Mouse (Mus musculus): ENCODE results near the gene Cst8. TPM values are rescaled to one million over a fixed set of nuclear protein-coding genes. Genes with fewer than 3 reads are reported as not detected.
A peak's percentile ranks its signal among the peaks of the same experiment; 100 is the strongest.

Cst8 gene
- polyA plus RNA-seq, 1 experiment from 2014 or later, result not detected

GRCm38 (mm10) chr2:148806696-148807095, 8.1 kb downstream of the Cst8 start:
- Histone ChIP-seq H3K4me2 (ENCODE audit: low read length) (no peak overlapping the region), H3K4me1 (replicated peaks; ENCODE audit: control insufficient read depth, insufficient read depth, low read length) (no peaks in the 10 kb centered on the region), H3K9ac (replicated peaks; ENCODE audit: low read depth, low read length) (no peak overlapping the region), H3K9me3 (ENCODE audit: control insufficient read depth, low read length) (no peaks in the 10 kb centered on the region), H3K27me3 (replicated peaks; ENCODE audit: control insufficient read depth, insufficient read depth, low read length) (no peaks in the 10 kb centered on the region), H3K36me3 (ENCODE audit: control insufficient read depth, insufficient read depth) (no peaks in the 10 kb centered on the region), H3K27ac (ENCODE audit: low read length) (no peak overlapping the region), H3K4me3 (replicated peaks; ENCODE audit: low read length) (no peak overlapping the region)
- no peak for ATAC-seq
- WGBS, result 79% methylated on average over 6 of the region's 6 CpGs

GRCm38 (mm10) chr2:148819909-148820308, 21.3 kb downstream of the Cst8 start, which contains the start of gene Cst13:
Gene Cst13, plus strand, starts transcription at chr2:148820081.
- Histone ChIP-seq H3K4me1 (replicated peaks; ENCODE audit: control insufficient read depth, insufficient read depth, low read length) (no peaks in the 10 kb centered on the region), H3K9ac (replicated peaks; ENCODE audit: low read depth, low read length) (no peak within 1 kb of the TSS), H3K4me3 (replicated peaks; ENCODE audit: low read length) (no peak within 1 kb of the TSS), H3K27ac (ENCODE audit: low read length) (no peak within 1 kb of the TSS), H3K9me3 (ENCODE audit: control insufficient read depth, low read length) (no peaks in the 10 kb centered on the region), H3K4me2 (ENCODE audit: low read length) (no peak within 1 kb of the TSS), H3K36me3 (ENCODE audit: control insufficient read depth, insufficient read depth) (no peaks in the 10 kb centered on the region), H3K27me3 (replicated peaks; ENCODE audit: control insufficient read depth, insufficient read depth, low read length) (no peaks in the 10 kb centered on the region)
- ATAC-seq, result no peak

GRCm38 (mm10) chr2:148825986-148826385, 27.4 kb downstream of the Cst8 start:
- Histone ChIP-seq H3K36me3 (ENCODE audit: control insufficient read depth, insufficient read depth) (no peaks in the 10 kb centered on the region), H3K4me1 (replicated peaks; ENCODE audit: control insufficient read depth, insufficient read depth, low read length) (no peaks in the 10 kb centered on the region), H3K4me3 (replicated peaks; ENCODE audit: low read length) (no peak overlapping the region), H3K4me2 (ENCODE audit: low read length) (no peak overlapping the region), H3K27me3 (replicated peaks; ENCODE audit: control insufficient read depth, insufficient read depth, low read length) (no peaks in the 10 kb centered on the region), H3K27ac (ENCODE audit: low read length) (no peak overlapping the region), H3K9ac (replicated peaks; ENCODE audit: low read depth, low read length) (no peak overlapping the region), H3K9me3 (ENCODE audit: control insufficient read depth, low read length) (no peaks in the 10 kb centered on the region)
- ATAC-seq, result no peak
- WGBS, result 85% methylated on average over 1 of the region's 1 CpGs

GRCm38 (mm10) chr2:148834912-148835311, 36.3 kb downstream of the Cst8 start, which contains the start of gene Cst9:
Gene Cst9, plus strand, starts transcription at chr2:148835147.
- Histone ChIP-seq H3K9me3 (ENCODE audit: control insufficient read depth, low read length) (no peaks in the 10 kb centered on the region), H3K4me1 (replicated peaks; ENCODE audit: control insufficient read depth, insufficient read depth, low read length) (no peaks in the 10 kb centered on the region), H3K27ac (ENCODE audit: low read length) (no peak within 1 kb of the TSS), H3K36me3 (ENCODE audit: control insufficient read depth, insufficient read depth) (no peaks in the 10 kb centered on the region), H3K27me3 (replicated peaks; ENCODE audit: control insufficient read depth, insufficient read depth, low read length) (no peaks in the 10 kb centered on the region), H3K4me3 (replicated peaks; ENCODE audit: low read length) (no peak within 1 kb of the TSS), H3K9ac (replicated peaks; ENCODE audit: low read depth, low read length) (no peak within 1 kb of the TSS), H3K4me2 (ENCODE audit: low read length) (no peak within 1 kb of the TSS)
- no peak for ATAC-seq
- WGBS, result 82% methylated on average over 4 of the region's 4 CpGs

- no peak overlapping the region for H3K4me2 ChIP-seq (ENCODE audit: low read length)
- no peak overlapping the region for H3K4me3 ChIP-seq (replicated peaks; ENCODE audit: low read length)
- no peaks in the 10 kb centered on the region for H3K27me3 ChIP-seq (replicated peaks; ENCODE audit: control insufficient read depth, insufficient read depth, low read length)
- 91% methylated on average over 5 of the region's 5 CpGs for WGBS
- no peaks in the 10 kb centered on the region for H3K36me3 ChIP-seq (ENCODE audit: control insufficient read depth, insufficient read depth)
- no peaks in the 10 kb centered on the region for H3K9me3 ChIP-seq (ENCODE audit: control insufficient read depth, low read length)
- no peak overlapping the region for H3K9ac ChIP-seq (replicated peaks; ENCODE audit: low read depth, low read length)
- ATAC-seq, result no peak
- H3K4me1 ChIP-seq (replicated peaks; ENCODE audit: control insufficient read depth, insufficient read depth, low read length), result no peaks in the 10 kb centered on the region
- no peak overlapping the region for H3K27ac ChIP-seq (ENCODE audit: low read length)
Observed at GRCm38 (mm10) chr2:148838075-148838777, 39.6 kb downstream of the Cst8 start.

GRCm38 (mm10) chr2:148839224-148839623, 40.6 kb downstream of the Cst8 start:
- H3K27ac ChIP-seq (ENCODE audit: low read length), result no peak overlapping the region
- no peak overlapping the region for H3K4me2 ChIP-seq (ENCODE audit: low read length)
- no peak for ATAC-seq
- no peak overlapping the region for H3K9ac ChIP-seq (replicated peaks; ENCODE audit: low read depth, low read length)
- H3K9me3 ChIP-seq (ENCODE audit: control insufficient read depth, low read length), result no peaks in the 10 kb centered on the region
- no peaks in the 10 kb centered on the region for H3K27me3 ChIP-seq (replicated peaks; ENCODE audit: control insufficient read depth, insufficient read depth, low read length)
- no peak overlapping the region for H3K4me3 ChIP-seq (replicated peaks; ENCODE audit: low read length)
- WGBS, result 93% methylated on average over 2 of the region's 2 CpGs
- H3K36me3 ChIP-seq (ENCODE audit: control insufficient read depth, insufficient read depth), result no peaks in the 10 kb centered on the region
- H3K4me1 ChIP-seq (replicated peaks; ENCODE audit: control insufficient read depth, insufficient read depth, low read length), result no peaks in the 10 kb centered on the region

- H3K27me3 ChIP-seq (replicated peaks; ENCODE audit: control insufficient read depth, insufficient read depth, low read length), result no peaks in the 10 kb centered on the region
- H3K9me3 ChIP-seq (ENCODE audit: control insufficient read depth, low read length), result no peaks in the 10 kb centered on the region
- H3K4me2 ChIP-seq (ENCODE audit: low read length), result no peak overlapping the region
- no peak overlapping the region for H3K27ac ChIP-seq (ENCODE audit: low read length)
- no peaks in the 10 kb centered on the region for H3K36me3 ChIP-seq (ENCODE audit: control insufficient read depth, insufficient read depth)
- H3K4me1 ChIP-seq (replicated peaks; ENCODE audit: control insufficient read depth, insufficient read depth, low read length), result no peaks in the 10 kb centered on the region
- H3K9ac ChIP-seq (replicated peaks; ENCODE audit: low read depth, low read length), result no peak overlapping the region
- peak; percentile 75 for ATAC-seq
- 43% methylated on average over 8 of the region's 8 CpGs for WGBS
- H3K4me3 ChIP-seq (replicated peaks; ENCODE audit: low read length), result no peak overlapping the region
Observed at GRCm38 (mm10) chr2:148851116-148851906, 52.7 kb downstream of the Cst8 start.

Other genes starting within 250 kb of the Cst8 start
- gene Nxt1, start 126.2 kb upstream of the Cst8 start, polyA plus RNA-seq (2015; fragmentation: Nextera tagmentation; extraction: Ambion mirVana), result 54.6 and 62.5 TPM in 2 replicates
- gene Gzf1, start 117.8 kb upstream of the Cst8 start, polyA plus RNA-seq (2015; fragmentation: Nextera tagmentation; extraction: Ambion mirVana), result 23.0 and 24.3 TPM in 2 replicates
- gene Napb, start 66.3 kb upstream of the Cst8 start, polyA plus RNA-seq (2015; fragmentation: Nextera tagmentation; extraction: Ambion mirVana), result 39.3 and 52.6 TPM in 2 replicates
- gene Cstl1, start 48.4 kb upstream of the Cst8 start, polyA plus RNA-seq (2015; fragmentation: Nextera tagmentation; extraction: Ambion mirVana), result not detected in 2 replicates
- gene Cst11, start 27.3 kb upstream of the Cst8 start, polyA plus RNA-seq (2015; fragmentation: Nextera tagmentation; extraction: Ambion mirVana), result not detected in 2 replicates
- not detected in 2 replicates for gene 8030411F24Rik, start 16.8 kb upstream of the Cst8 start, polyA plus RNA-seq (2015; fragmentation: Nextera tagmentation; extraction: Ambion mirVana)
- gene Cst12, start 9.4 kb upstream of the Cst8 start, polyA plus RNA-seq (2015; fragmentation: Nextera tagmentation; extraction: Ambion mirVana), result not detected in 2 replicates
- not detected in 2 replicates for gene Cst13, start 21.3 kb downstream of the Cst8 start, polyA plus RNA-seq (2015; fragmentation: Nextera tagmentation; extraction: Ambion mirVana)
- gene Cst9, start 36.4 kb downstream of the Cst8 start, polyA plus RNA-seq (2015; fragmentation: Nextera tagmentation; extraction: Ambion mirVana), result not detected in 2 replicates
- not detected in 2 replicates for gene 9230104L09Rik, start 66.3 kb downstream of the Cst8 start, polyA plus RNA-seq (2015; fragmentation: Nextera tagmentation; extraction: Ambion mirVana)
- gene Cst3, start 76.9 kb downstream of the Cst8 start, polyA plus RNA-seq (2015; fragmentation: Nextera tagmentation; extraction: Ambion mirVana), result 482 and 493 TPM in 2 replicates
- gene Gm1330, start 204.5 kb downstream of the Cst8 start, polyA plus RNA-seq (2015; fragmentation: Nextera tagmentation; extraction: Ambion mirVana), result not detected in 2 replicates
- not detected in 2 replicates for gene Gm10750, start 218.5 kb downstream of the Cst8 start, polyA plus RNA-seq (2015; fragmentation: Nextera tagmentation; extraction: Ambion mirVana)

Measured in forebrain, embryonic 16.5 days (tissue).